Mouse (Mus musculus) ES-E14 (cell line): ENCODE data around the gene Klf2. TPM values are rescaled to one million over a fixed set of nuclear protein-coding genes. Genes with fewer than 3 reads are reported as not detected.

Source experiments
- DNase-seq: peaks from one replicate; pipeline ENCODE4 v3.0.0-alpha.2; 2013; ENCODE audit warnings: low read depth, low spot score
- H3K27ac ChIP-seq: 2 replicates; pipeline ENCODE4 v1.5.1; 2012; ENCODE audit warnings: low read depth, mild to moderate bottlenecking, low read length, moderate library complexity, mixed read lengths; ENCODE audit not compliant: poor library complexity, insufficient read depth, severe bottlenecking
- H3K36me3 ChIP-seq: 2 replicates; pipeline ENCODE4 v1.6.1; 2012; ENCODE audit warnings: mild to moderate bottlenecking, low read length, moderate library complexity, mixed read lengths; ENCODE audit not compliant: control insufficient read depth, poor library complexity, insufficient read depth, severe bottlenecking
- H3K4me1 ChIP-seq, 2 experiments: fragments of 150-350 bp in 1 of 2; sonication (generic) in 1 of 2; 2 replicates each; pipeline ENCODE4 v1.6.1; 2012; ENCODE audit warnings: low read length in 2 of 2, mild to moderate bottlenecking in 1 of 2, mixed read lengths in 1 of 2; ENCODE audit not compliant: control insufficient read depth in 2 of 2, insufficient read depth in 2 of 2, poor library complexity in 1 of 2
- H3K4me3 ChIP-seq, 2 experiments: fragments of 150-350 bp in 1 of 2; sonication (generic) in 1 of 2; 2 replicates each; pipeline ENCODE4 v1.5.1; 2012; ENCODE audit warnings: low read length in 2 of 2, low read depth in 1 of 2, mild to moderate bottlenecking in 1 of 2, mixed read lengths in 1 of 2; ENCODE audit not compliant: insufficient read depth in 1 of 2, poor library complexity in 1 of 2, severe bottlenecking in 1 of 2
- H3K9ac ChIP-seq: 2 replicates; pipeline ENCODE4 v1.6.1; 2012; ENCODE audit warnings: low read depth, mild to moderate bottlenecking, low read length, mixed read lengths; ENCODE audit not compliant: poor library complexity, insufficient read depth, severe bottlenecking
- H3K9me3 ChIP-seq: fragments of 150-350 bp; sonication (generic); 2 replicates; pipeline ENCODE4 v1.6.1; 2012; ENCODE audit warnings: low read depth, mild to moderate bottlenecking, low read length; ENCODE audit not compliant: control insufficient read depth, insufficient read depth
- CHD2 ChIP-seq: IDR thresholded peaks from 2 replicates; pipeline ENCODE4 v1.6.1; 2014; ENCODE audit warnings: mild to moderate bottlenecking, low read depth, low read length, inconsistent platforms
- HCFC1 ChIP-seq: IDR thresholded peaks from 2 replicates; pipeline ENCODE4 v1.6.1; 2012; ENCODE audit warnings: low read length, inconsistent platforms, borderline replicate concordance; ENCODE audit not compliant: insufficient read depth
- MAFK ChIP-seq: IDR thresholded peaks from 2 replicates; pipeline ENCODE4 v1.6.1; 2014; ENCODE audit warnings: mild to moderate bottlenecking, low read depth, low read length, inconsistent platforms; ENCODE audit not compliant: insufficient read depth
- ZC3H11A ChIP-seq: IDR thresholded peaks from 2 replicates; pipeline ENCODE4 v1.6.1; 2012; ENCODE audit warnings: low read depth, mild to moderate bottlenecking, inconsistent platforms, low read length, borderline replicate concordance
- ZNF384 ChIP-seq: IDR thresholded peaks from 2 replicates; pipeline ENCODE4 v1.6.1; 2012; ENCODE audit warnings: low read depth, low read length, inconsistent platforms
- in situ Hi-C, 2 experiments: fragments of 600-800 bp; cut with MboI; formaldehyde crosslinking; loops; one replicate each; pipeline ENCODE4 v1.15.1; 2025; ENCODE audit warnings: low sequenced_read_pairs in 2 of 2, inconsistent platforms in 1 of 2; ENCODE audit not compliant: unreplicated experiment in 2 of 2
- total RNA-seq: library from RNA; depleted of rRNA; stranded (reverse); fragments of 300-350 nt; gene quantifications from 2 replicates; pipeline ENCODE4 v1.2.3, GENCODE M21; 2012

Gene Klf2
- total RNA-seq, 1 experiment = 55.0 TPM

DNA sequence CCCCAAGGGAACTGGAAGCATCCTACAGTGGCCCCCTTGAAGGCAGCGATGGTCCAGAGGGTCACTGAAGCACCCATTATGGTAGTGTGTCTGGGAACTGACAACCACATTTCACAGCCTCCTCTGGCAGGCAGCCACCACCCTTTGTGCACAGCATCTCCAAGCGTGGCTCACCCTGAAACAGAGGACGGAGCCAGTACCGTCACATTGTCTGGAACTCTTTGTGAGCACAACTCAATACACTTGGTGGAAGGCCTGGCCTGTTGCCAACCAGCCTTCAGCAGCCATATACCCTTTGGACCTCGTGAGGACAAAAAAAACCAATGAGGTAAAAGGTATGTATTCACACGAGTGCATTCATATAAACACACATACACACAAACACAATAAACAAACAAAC, 10.6 kb upstream of the Klf2 start:
- in situ Hi-C loops = no loop called here
- H3K4me1 ChIP-seq = peaks cover 12 to 33% of the 10 kb centered on the region in 2 experiments
- no peak overlapping the region for H3K9ac ChIP-seq
- H3K27ac ChIP-seq = peak overlapping the region; percentile 38
- DNase-seq = no peak
- H3K9me3 ChIP-seq = no peaks in the 10 kb centered on the region
- no peaks in the 10 kb centered on the region for H3K36me3 ChIP-seq
- TF ChIP-seq HCFC1 (no peak), ZC3H11A (no peak)
- H3K4me3 ChIP-seq = no peak overlapping the region

DNA sequence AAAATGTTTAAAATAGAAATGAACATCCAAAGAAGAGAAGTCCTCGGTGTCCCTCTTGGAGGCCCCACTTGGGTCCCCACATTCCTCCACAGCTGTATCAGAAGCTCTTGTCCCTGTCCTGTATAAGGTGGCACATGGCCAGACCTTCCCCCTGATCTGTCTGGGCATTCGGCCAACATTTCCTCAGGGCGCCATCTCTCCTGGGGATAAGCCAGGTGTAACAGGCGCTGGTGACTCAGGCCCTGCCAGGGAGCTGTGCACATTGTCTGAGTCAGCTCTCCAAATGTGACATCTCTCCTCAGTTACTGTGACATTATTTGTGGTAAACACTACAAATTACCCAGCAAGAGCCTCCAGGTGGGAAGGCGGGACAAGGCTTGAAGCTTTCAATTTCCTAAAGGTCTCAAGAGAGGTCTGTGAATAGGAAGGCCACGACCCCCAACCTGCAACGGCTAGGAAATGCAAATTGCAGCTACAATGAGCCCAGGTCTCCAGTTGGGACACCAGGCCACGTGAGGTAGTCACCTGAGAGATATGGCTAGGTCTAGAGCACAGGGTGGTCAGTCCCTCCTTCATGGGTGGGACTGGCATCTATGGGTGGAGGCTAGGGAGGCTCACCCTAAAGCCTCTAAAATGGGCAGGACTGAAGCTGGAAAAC, 7.9 kb upstream of the Klf2 start:
- Histone ChIP-seq H3K9me3 (no peaks in the 10 kb centered on the region), H3K4me3 (no peak overlapping the region), H3K9ac (no peak overlapping the region), H3K4me1 (peaks cover 10 to 37% of the 10 kb centered on the region in 2 experiments), H3K27ac (peak overlapping the region; percentile 87), H3K36me3 (no peaks in the 10 kb centered on the region)
- TF ChIP-seq ZNF384 (no peak), ZC3H11A (no peak), CHD2 (no peak), MAFK (peak; percentile 75), HCFC1 (no peak)
- in situ Hi-C loops = no loop called here
- no peak for DNase-seq

DNA sequence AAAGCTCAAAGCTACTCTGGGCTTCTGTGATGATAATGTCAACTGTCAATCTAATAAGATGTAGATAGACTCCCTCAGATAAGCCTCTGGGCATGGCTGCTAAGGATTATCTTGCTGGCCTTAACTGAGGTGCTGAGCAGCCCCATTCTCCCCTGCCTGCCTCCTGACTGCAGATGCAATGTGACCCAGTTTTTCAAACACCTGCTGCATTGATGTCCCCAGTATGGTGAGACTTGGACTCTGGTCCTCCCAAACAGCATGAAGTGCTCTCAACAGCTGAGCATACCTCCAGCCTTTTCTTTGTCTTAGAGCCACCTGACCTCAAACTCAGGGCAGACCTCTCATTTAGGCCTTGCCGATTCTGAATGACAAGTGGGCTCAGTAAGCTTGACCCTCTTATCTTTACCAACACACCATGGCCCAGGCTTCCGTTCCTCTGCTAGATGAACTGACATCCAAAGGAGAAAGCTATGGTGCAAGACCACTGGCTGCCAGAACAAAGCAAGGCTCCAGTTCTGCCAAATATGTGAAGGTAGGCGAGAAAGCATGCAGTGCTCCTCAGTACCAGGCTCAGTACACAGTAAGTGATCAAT, 5.8 kb upstream of the Klf2 start:
- Histone ChIP-seq H3K9ac (no peak overlapping the region), H3K4me3 (no peak overlapping the region), H3K9me3 (no peaks in the 10 kb centered on the region), H3K27ac (no peak overlapping the region), H3K4me1 (peaks cover 13 to 40% of the 10 kb centered on the region in 2 experiments), H3K36me3 (no peaks in the 10 kb centered on the region)
- in situ Hi-C loops = no loop called here
- TF ChIP-seq MAFK (no peak), ZNF384 (no peak), HCFC1 (no peak), CHD2 (no peak), ZC3H11A (no peak)
- no peak for DNase-seq

DNA sequence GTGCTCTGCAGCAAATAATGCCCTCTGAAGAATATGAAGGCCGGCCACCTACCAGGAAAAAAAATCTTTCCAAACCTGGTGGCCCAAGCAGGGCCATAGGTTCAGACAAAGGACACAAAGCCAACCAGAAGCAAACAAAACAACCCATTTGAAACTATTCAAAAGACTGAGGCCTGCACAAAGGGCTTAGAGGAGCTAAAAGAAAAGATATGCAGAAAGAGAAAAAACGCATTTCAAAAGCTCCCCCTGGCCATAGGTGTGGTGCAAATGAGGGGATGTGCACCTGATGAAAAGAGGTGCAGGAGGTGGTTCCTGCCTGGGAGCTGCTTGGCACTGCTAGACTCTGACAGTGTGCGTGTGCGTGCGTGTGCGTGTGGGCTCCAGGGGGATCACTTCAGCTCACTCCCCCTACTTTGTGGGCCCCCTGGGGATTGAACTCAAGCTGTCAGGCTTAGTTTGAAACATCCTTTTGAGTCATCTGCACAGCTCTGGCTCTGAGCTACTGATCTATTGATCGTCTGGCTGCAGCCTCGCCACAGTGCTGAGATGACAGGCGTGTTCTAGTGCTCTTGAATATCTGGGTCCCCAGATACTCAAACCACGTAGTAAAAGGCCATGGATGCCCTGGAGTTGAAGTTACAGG, 2.7 kb upstream of the Klf2 start:
- DNase-seq = peak; percentile 81
- in situ Hi-C loops = no loop called here
- Histone ChIP-seq H3K27ac (peak overlapping the region; percentile 99), H3K9ac (peak overlapping the region; percentile 70), H3K4me3 (no peak overlapping the region), H3K9me3 (no peaks in the 10 kb centered on the region), H3K36me3 (peaks cover 22% of the 10 kb centered on the region), H3K4me1 (peaks cover 9 to 25% of the 10 kb centered on the region in 2 experiments)
- TF ChIP-seq ZC3H11A = no peak
- peak; percentile 76 for TF ChIP-seq ZNF384
- TF ChIP-seq MAFK = no peak
- no peak for TF ChIP-seq HCFC1
